Mouse (Mus musculus) liver, postnatal 0 days (tissue): ENCODE results near the gene Amacr. TPM values are rescaled to one million over a fixed set of nuclear protein-coding genes. Genes with fewer than 3 reads are reported as not detected.

Experiments used
- ATAC-seq: fragments of 200-750 bp; cut with Nextera tagmentation; 2 replicates; pipeline ENCODE4 v1.8.0; 2017; ENCODE audit warnings: mild to moderate bottlenecking, moderate library complexity
- DNase-seq: peaks from one replicate; pipeline ENCODE4 v3.0.0-alpha.2; 2016
- H3K27ac ChIP-seq: fragments of 300-500 bp; sonication (generic); 2 replicates; pipeline ENCODE4 v1.5.1; 2014; ENCODE audit warnings: antibody characterized with exemption, moderate library complexity, mild to moderate bottlenecking, low read depth
- H3K27me3 ChIP-seq: fragments of 300-500 bp; sonication (generic); 2 replicates; pipeline ENCODE4 v1.6.1; 2014; ENCODE audit warnings: low read length, control low read depth, mixed read lengths; ENCODE audit not compliant: insufficient read depth
- H3K36me3 ChIP-seq: fragments of 300-500 bp; sonication (generic); replicated peaks from 2 replicates; pipeline ENCODE4 v1.6.1; 2014; ENCODE audit warnings: mild to moderate bottlenecking, control low read depth, low read length, moderate library complexity, mixed read lengths; ENCODE audit not compliant: insufficient read depth
- H3K4me1 ChIP-seq: fragments of 300-500 bp; sonication (generic); 2 replicates; pipeline ENCODE4 v1.6.1; 2014; ENCODE audit warnings: antibody characterized with exemption, mild to moderate bottlenecking, control low read depth; ENCODE audit not compliant: insufficient read depth
- H3K4me2 ChIP-seq: fragments of 300-500 bp; sonication (generic); 2 replicates; pipeline ENCODE4 v1.6.1; 2014; ENCODE audit warnings: low read depth, mild to moderate bottlenecking, low read length, moderate library complexity, mixed read lengths
- H3K4me3 ChIP-seq: fragments of 300-500 bp; sonication (generic); 2 replicates; pipeline ENCODE4 v1.5.1; 2014; ENCODE audit warnings: low read depth, low read length
- H3K9ac ChIP-seq: fragments of 300-500 bp; sonication (generic); replicated peaks from 2 replicates; pipeline ENCODE4 v1.6.1; 2014; ENCODE audit warnings: mild to moderate bottlenecking, moderate library complexity
- H3K9me3 ChIP-seq: fragments of 300-500 bp; sonication (generic); 2 replicates; pipeline ENCODE4 v1.6.1; 2016; ENCODE audit warnings: mild to moderate bottlenecking, control low read depth, low read length, mixed read lengths
- CTCF ChIP-seq: sonication (generic); IDR thresholded peaks from 2 replicates; pipeline ENCODE4 v1.5.1; 2016; ENCODE audit warnings: antibody characterized with exemption, low read depth
- EP300 ChIP-seq: IDR thresholded peaks from 2 replicates; pipeline ENCODE4 v1.6.1; 2016; ENCODE audit warnings: antibody characterized with exemption, low read depth, mild to moderate bottlenecking
- WGBS: fragments of 180-500 bp; shearing (Covaris S2); extraction: QIAGEN DNeasy Blood & Tissue Kit; methylation state at CpG from one replicate; pipeline ENCODE4 v1.1.7; 2014; ENCODE audit not compliant: insufficient replicate concordance; 5-methylcytosine and 5-hydroxymethylcytosine counted together
- polyA plus RNA-seq: library from polyadenylated mRNA; unstranded; fragments of >200 nt; fragmentation: Nextera tagmentation; extraction: Ambion mirVana; gene quantifications from 2 replicates; pipeline ENCODE4 v1.2.1, GENCODE M21; 2015

Amacr gene
- polyA plus RNA-seq, 1 experiment from 2014 or later: 114 TPM

DNA sequence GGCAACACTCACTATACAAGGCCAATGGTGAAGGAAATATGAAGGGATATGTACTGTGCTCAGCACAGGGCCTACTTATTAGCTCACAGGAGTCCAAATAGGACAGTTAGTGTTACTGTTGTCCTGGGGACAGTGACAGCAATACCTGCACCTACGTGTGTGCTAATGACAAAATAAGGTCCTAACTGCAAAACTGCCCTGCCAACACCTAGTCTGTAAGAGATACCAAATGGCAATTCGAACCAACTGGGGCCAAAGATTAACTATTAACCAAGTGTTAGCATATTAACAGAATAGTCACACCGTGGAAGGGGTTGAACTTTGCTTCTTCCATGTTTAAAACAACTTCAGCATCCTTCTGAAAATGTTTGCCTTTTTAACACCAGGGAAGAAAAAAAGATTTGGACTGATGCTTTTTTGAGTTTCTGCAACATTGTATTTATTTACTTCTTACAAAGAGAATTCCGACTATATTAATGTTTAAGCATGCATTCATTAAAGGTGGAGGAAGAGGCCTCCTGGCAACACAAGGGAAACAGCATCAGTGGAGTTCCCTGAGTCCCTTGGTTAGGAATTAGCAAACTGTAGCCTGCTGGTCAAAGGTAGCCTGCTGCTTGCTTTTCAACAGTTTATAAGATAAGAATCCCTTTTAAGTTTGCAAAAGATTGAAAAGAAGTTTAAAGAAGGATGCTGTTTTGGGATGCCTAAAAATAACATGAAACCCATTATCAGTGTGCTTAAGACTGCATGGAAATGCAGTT lies 45.4 kb downstream of the Amacr start:
- DNase-seq (no peak), ATAC-seq (peak; percentile 94)
- Histone ChIP-seq H3K4me2 (no peak overlapping the region), H3K27me3 (no peaks in the 10 kb centered on the region), H3K27ac (peak overlapping the region; percentile 72; the same call in 1 of the 2 replicates), H3K36me3 (no peaks in the 10 kb centered on the region), H3K9ac (no peak overlapping the region), H3K4me3 (no peak overlapping the region), H3K9me3 (no peaks in the 10 kb centered on the region), H3K4me1 (peaks cover 10% of the 10 kb centered on the region; the same call in 1 of the 2 replicates)
- 43% methylated on average over 4 of the region's 4 CpGs for WGBS
- TF ChIP-seq EP300 (no peak; the same call in 1 of the 2 replicates), CTCF (no peak)

DNA sequence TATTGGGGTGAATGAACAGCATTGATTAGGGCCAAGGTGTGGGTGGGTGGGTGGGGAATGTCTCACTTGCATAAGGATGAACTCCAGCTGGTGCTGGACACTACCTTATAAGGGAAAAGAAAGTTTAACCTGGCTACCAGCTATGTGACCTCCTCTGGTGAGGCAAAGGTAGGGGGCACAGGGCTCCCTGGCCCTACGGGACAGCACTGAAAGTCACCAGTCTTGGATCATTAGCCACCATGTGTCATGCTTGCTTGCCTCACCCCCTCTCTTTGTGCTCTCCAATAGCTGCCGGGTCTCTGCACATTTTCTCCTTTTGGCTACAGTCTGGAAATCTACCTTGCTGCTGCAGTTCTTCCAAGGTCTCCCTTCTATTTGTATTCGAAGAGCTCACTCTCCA lies 48.6 kb downstream of the Amacr start:
- H3K36me3 ChIP-seq: no peaks in the 10 kb centered on the region
- H3K4me1 ChIP-seq: peaks cover 10% of the 10 kb centered on the region; the same call in 1 of the 2 replicates
- H3K27me3 ChIP-seq: peaks cover 4% of the 10 kb centered on the region
- TF ChIP-seq CTCF (no peak), EP300 (no peak)
- 68% methylated on average over 3 of the region's 3 CpGs for WGBS
- DNase-seq: no peak
- no peak overlapping the region for H3K9ac ChIP-seq
- H3K4me2 ChIP-seq: no peak overlapping the region
- H3K9me3 ChIP-seq: no peaks in the 10 kb centered on the region
- no peak overlapping the region for H3K27ac ChIP-seq
- no peak for ATAC-seq
- H3K4me3 ChIP-seq: no peak overlapping the region

DNA sequence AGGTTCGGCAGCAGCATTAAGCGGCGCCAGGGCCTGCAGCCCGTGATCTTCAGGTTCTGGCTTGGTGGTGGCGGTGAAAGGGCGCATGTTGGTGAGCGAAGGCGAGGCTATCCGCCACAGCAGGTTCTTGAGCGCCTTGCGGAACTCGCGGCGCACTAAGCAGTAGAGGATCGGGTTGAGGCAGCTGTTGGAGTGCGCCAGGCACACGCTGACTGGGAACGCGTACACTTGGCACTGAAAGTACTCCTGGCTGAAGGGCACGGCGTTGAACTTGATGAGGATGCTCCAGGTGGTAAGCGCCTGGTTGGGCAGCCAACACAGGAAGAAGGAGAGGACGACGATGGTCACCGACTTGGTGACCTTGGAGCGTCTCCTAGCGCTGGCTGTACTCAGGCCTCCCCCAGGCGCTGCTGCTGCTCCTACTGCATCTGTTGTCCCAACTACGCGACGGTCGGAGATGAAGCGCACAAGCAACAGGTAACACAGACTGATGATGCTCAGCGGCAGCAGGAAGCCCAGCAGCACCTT lies 54.5 kb downstream of the Amacr start:
- Histone ChIP-seq H3K9ac (no peak overlapping the region), H3K4me1 (no peaks in the 10 kb centered on the region), H3K9me3 (no peaks in the 10 kb centered on the region), H3K36me3 (no peaks in the 10 kb centered on the region), H3K27me3 (peaks cover 36% of the 10 kb centered on the region), H3K4me2 (no peak overlapping the region), H3K4me3 (peak overlapping the region; percentile 30; the same call in 1 of the 2 replicates), H3K27ac (no peak overlapping the region)
- 8% methylated on average over 34 of the region's 34 CpGs for WGBS
- no peak for ATAC-seq
- no peak for DNase-seq
- TF ChIP-seq EP300 (no peak), CTCF (no peak)

DNA sequence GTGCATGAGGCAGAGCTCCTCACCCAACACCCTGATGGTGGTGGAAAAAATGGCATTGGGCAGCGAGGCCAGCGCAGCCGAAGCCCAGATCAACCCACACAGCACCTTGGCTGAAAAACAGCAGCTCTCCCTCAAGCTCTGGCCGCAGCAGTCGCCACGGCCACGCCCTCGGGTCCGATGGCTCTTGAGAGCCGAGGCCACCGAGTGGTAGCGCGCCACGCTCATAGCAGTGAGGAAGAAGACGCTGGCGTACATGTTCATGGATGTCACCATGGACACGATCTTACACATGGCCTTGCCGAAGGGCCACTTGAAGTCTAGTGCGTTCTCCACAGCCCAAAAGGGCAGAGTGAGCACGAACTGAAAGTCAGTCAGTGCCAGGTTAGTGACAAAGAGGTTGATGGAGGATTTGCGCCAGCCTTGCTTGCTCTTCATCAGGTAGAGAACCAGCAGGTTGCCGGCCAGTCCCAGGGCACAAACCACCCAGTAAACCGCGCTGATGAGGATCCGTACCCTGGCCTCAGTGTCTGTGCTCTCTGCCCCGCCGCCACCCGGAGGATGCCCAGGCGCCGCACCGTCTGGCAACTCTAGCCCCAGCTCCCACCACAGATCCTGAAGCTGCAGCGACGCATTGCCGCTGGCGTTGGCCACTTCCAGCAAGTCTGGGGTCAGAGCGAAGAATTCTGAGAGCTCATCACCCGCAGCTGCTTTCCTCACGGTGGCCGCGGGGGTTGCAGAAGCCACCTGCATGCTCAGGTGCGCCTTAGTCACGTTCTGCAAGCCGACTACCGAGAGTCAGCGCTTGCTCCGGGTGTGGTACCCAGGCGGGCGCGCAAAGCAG lies 55.2 kb downstream of the Amacr start:
- TF ChIP-seq CTCF: no peak
- no peak for TF ChIP-seq EP300
- 5% methylated on average over 49 of the region's 49 CpGs for WGBS

DNA sequence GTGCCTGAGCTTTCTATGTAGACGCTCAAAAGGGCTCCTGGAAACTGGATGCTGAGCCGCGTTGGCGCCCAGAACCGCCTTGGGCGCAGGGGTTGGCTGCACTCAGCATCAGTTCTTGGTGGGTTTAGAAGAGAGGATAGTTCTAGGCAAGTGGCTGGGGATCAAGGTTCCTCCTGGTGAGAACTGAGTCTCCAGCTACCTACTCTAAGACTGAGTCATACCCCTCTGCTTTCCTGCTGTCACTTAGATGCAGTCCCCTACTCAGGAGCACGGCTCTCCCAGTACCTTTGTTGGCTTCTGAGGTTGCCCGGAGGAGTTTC lies 55.8 kb downstream of the Amacr start:
- no peaks in the 10 kb centered on the region for H3K4me1 ChIP-seq
- H3K36me3 ChIP-seq: no peaks in the 10 kb centered on the region
- H3K27ac ChIP-seq: no peak overlapping the region
- peaks cover 36% of the 10 kb centered on the region for H3K27me3 ChIP-seq
- no peak for TF ChIP-seq CTCF
- TF ChIP-seq EP300: no peak
- no peak overlapping the region for H3K9ac ChIP-seq
- H3K4me2 ChIP-seq: no peak overlapping the region
- DNase-seq (no peak), ATAC-seq (no peak)
- peak overlapping the region; percentile 30 for H3K4me3 ChIP-seq
- no peaks in the 10 kb centered on the region for H3K9me3 ChIP-seq
- 8% methylated on average over 8 of the region's 8 CpGs for WGBS

More for the DNA sequence above, 55.2 kb downstream of the Amacr start:
- H3K9me3 ChIP-seq: no peaks in the 10 kb centered on the region
- peaks cover 36% of the 10 kb centered on the region for H3K27me3 ChIP-seq
- no peak for ATAC-seq
- no peaks in the 10 kb centered on the region for H3K4me1 ChIP-seq
- peak overlapping the region; percentile 59 for H3K4me2 ChIP-seq
- H3K27ac ChIP-seq: no peak overlapping the region
- no peak overlapping the region for H3K9ac ChIP-seq
- H3K36me3 ChIP-seq: no peaks in the 10 kb centered on the region
- H3K4me3 ChIP-seq: peak overlapping the region; percentile 30
- DNase-seq: no peak

DNA sequence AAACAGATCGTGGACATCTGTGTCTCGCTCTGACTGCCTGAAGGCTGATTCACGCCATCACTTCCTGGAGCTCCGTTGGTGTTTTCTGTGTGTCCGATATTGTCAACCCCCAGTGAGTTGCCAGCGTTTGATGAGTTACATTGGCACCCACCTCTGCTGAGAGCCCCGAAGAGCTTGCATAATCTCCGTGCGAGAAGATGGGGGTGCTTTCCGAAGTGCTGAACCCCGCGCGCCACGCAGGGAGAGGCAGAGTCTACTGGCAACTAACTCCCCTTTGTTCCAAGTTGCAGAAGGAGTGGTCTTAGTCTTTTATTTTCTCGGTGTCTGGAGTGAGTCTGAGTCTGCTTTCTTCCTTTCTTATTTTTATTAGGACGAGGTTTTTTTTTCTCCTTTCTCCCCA lies 56.2 kb downstream of the Amacr start, which contains the start of gene Rxfp3:
TSS of gene Rxfp3 (minus strand) at position 281 of the 400 bp plus-strand sequence.
- H3K27me3 ChIP-seq: peaks cover 36% of the 10 kb centered on the region
- ATAC-seq: no peak
- no peak within 1 kb of the TSS for H3K9ac ChIP-seq
- DNase-seq: no peak
- peak within 1 kb of the TSS; percentile 59 for H3K4me2 ChIP-seq
- no peaks in the 10 kb centered on the region for H3K9me3 ChIP-seq
- H3K4me3 ChIP-seq: peak within 1 kb of the TSS; percentile 30
- TF ChIP-seq CTCF (no peak), EP300 (no peak)
- 7% methylated on average over 16 of the region's 16 CpGs for WGBS
- H3K4me1 ChIP-seq: no peaks in the 10 kb centered on the region
- no peaks in the 10 kb centered on the region for H3K36me3 ChIP-seq
- no peak within 1 kb of the TSS for H3K27ac ChIP-seq
